Mouse (Mus musculus): Measurements from ENCODE around the gene Olfr666. TPM values are rescaled to one million over a fixed set of nuclear protein-coding genes. Genes with fewer than 3 reads are reported as not detected.
"Not testable (repeated sequence)": the region's sequence is repeated elsewhere in the genome, so short reads cannot be mapped to it uniquely, and the experiment has no call there.

The Olfr666 gene
- total RNA-seq (2021): not detected

DNA sequence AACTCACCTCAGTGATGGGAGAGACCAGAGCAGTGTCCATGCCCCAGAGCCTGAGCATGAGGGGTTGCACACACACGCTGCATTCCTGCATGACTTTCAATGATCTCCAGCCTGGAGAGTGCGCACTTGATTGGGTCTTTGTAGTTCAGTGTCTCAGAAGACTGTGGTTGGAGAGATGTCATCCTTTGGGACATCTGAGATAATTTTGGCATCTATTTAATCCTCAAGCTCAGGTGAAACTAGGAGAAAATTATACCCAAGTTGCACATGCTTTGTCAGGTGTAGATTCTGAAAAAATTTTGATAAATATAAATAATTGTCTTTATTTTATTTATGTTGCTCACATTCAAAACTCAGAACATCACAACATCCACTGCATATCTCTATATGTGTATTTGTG is at the start of gene Olfr666:
Gene Olfr666 (minus strand): TSS at position 101 of the 400 bp plus-strand sequence.
- DNase-seq (ENCODE audit: low spot score in 2 of 2): no peak
- intact Hi-C loops (cut with DNase I): no loop called here

DNA sequence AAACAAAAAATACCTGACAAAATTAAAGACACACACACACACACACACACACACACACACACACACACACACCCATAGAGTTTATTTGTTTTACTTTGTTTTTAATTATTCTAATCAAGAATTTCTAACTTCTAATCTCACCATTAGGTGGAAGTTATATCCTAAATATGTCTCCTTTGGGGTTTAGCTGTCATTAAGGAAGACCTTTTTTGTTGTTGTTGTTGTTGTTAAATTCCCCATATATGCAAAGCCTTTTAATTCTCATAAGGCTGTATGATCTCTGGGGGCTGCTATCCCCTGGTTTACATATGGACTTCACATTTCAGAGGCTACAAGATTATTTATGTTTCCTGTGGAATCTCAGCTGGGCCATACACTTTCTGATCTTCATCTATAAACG is 38.2 kb upstream of the Olfr666 start, which contains the start of gene Olfr669:
Gene Olfr669 (plus strand): TSS at position 301 of the 400 bp plus-strand sequence.
- intact Hi-C loops (cut with DNase I): no loop called here

DNA sequence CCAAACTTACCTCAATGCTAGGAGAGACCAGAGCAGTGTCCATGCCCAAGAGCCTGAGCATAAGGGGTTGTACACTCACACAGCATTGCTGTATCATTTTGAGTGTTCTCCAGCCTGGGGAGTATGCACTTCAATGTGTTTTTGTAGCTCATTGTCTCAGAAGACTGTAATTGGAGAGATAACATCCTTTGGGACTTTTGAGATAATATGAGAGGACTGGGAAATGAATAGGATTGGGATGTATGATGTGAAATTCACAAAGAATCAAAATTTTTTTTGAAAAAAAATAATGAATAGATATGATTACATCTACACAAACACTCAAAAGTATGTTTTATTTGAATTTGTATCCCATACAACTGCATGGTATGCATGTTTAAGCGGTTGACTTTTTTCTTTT is 32.2 kb upstream of the Olfr666 start, which contains the start of gene Olfr668:
Gene Olfr668 (minus strand): TSS at position 101 of the 400 bp plus-strand sequence.
- no peak for DNase-seq (ENCODE audit: low spot score in 2 of 2)
- intact Hi-C loops (cut with DNase I): no loop called here

More for the DNA sequence above, 38.2 kb upstream of the Olfr666 start, which contains the start of gene Olfr669:
- no peak for DNase-seq (ENCODE audit: low spot score in 2 of 2)

DNA sequence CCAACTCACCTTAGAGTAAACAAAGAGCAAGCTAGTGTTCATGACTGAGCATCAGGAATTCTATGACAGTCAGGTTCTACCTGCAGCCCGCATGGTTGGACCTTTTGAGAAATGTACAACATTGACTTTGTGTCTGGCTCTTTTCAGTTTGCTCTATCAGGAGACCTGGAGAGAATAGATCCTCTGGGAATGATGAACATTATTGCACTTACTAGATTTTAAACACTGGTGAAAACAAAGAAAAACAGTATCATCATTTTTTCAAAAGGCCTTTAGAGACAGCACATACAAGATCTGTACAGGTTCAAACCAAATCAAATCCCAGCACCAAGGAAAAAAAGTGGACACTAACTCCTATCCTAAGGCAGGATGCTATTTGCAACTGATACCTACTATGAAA is 25.6 kb upstream of the Olfr666 start, which contains the start of gene Olfr667:
Gene Olfr667 (minus strand): TSS at position 101 of the 400 bp plus-strand sequence.
- no peak for DNase-seq (ENCODE audit: low spot score in 2 of 2)
- intact Hi-C loops (cut with DNase I): no loop called here

DNA sequence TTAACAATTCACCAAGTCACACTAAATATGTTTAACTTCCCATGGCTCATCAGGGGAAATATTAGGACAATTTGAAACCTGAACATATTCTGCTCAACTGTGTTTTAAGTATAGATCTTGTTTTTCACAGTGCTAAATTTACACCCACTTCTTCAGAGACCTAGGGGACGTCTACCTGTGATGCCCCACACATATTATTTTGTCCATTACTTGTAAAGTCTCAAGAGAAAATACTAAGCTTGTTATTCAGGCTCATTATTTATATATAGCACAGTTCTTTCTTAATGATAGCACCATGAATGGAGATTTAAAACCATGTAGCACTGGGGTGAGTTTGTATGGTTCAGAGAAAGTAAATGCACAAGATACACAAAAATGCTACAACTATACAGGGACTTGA is 18.0 kb downstream of the Olfr666 start, which contains the start of gene Olfr665:
Gene Olfr665 (plus strand): TSS at position 301 of the 400 bp plus-strand sequence.
- no peak for DNase-seq (ENCODE audit: low spot score in 2 of 2)

DNA sequence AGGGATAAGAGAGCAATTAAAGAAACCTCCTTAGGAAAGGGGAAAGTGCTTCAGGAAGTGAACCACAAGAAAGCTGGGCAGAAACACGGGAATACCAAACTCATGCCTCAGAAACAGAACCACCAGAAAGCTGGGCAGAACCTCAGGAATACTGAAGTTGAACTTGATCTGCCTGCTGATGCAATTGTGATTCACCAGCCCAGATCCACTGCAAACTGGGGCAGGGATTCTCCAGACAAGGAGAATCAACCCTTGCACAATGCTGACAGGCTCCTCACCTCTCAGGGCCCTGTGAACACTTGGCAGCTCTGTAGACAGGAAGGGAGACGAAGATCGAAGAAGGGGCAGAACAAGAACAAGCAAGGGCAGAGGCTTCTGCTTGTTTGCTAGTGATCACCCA is 34.4 kb downstream of the Olfr666 start:
- intact Hi-C loops (cut with DNase I): no loop called here
- no peak for DNase-seq (ENCODE audit: low spot score in 2 of 2)

More for the DNA sequence above, 18.0 kb downstream of the Olfr666 start, which contains the start of gene Olfr665:
- intact Hi-C loops (cut with DNase I): no loop called here

DNA sequence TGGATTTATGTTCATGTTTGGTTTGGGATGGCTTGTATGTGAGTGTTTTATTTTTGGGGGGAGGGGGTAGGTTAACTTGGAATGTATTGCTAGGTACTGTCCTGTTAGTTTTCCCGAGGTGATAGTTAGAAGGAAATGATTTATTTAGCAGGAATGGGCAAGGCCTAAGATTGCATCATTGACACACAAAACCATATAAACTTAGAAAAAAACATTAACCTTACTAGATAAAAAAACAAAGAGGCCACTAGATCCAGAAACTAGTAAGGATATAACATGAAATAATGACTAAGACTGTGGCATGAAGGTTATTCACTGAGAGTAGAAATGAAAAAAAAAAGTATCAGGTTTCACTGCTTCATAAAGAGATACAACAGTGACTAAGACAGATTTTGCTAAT is 38.1 kb downstream of the Olfr666 start:
- intact Hi-C loops (cut with DNase I): no loop called here
- no peak for DNase-seq (ENCODE audit: low spot score in 2 of 2)

DNA sequence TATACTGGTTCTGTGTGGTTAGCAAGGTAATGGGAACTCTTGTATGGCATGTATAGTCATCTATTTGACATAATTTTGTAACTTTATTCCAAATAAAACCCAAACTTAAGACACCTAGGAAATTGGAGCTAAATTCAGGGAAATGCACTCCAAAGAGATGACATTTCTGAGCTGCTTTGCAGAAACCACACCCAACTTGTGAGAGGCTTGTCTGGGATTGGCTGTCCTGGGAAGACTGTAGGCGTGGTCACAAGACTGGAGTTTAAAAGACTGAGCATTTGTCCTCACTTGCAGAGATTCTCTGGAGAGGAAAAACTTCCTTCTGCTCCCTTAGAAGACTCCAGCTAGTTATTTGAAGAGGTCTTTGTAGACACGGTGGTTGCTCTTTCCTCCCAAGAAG is 39.0 kb downstream of the Olfr666 start, which contains the start of gene Usp17la:
Gene Usp17la (plus strand): TSS at position 301 of the 400 bp plus-strand sequence.
- DNase-seq (ENCODE audit: low spot score in 2 of 2); intact Hi-C loops (cut with DNase I): not testable (repeated sequence)

DNA sequence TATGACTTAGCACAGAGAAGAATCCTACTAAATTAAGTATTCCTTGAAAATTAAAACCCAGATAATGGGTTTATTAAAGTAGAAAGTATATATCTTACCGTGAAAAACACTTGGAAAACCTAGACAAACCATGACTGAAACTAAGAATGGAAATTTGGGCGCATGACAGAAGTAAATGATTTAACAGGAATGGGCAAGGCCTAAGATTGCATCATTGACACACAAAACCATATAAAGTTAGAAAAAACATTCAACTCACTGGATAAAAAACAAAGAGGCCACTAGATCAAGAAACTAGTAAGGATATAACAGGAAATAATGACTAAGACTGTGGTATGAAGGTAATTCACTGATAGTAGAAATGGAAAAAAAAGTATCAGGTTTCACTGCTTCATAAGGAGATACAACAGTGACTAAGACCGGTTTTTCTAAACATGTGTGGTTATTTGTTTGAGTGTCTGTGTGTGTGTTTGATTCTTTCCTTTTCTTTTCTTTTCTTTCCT is 40.5 kb downstream of the Olfr666 start:
- DNase-seq (ENCODE audit: low spot score in 2 of 2): no peak
- intact Hi-C loops (cut with DNase I): no loop called here

DNA sequence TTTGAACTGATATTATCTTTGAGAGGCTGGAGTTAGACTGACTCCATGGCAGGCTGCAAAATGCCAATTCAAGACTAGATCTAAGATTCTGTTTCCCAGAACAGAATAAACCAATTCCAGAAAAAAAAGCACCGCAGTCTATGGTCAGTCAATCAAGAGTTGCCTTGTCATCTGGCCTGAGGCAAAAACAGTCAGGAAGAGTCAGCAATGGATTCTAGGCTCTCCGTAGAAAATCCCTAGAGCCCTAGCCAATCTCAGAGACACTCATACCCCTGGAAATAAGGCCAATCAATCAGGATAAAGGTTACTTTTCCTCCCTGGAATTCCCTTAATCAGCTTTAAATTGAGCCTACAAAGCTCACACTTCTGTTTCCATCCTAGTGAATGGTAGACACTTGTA is 44.2 kb downstream of the Olfr666 start:
- intact Hi-C loops (cut with DNase I): not testable (repeated sequence)

DNA sequence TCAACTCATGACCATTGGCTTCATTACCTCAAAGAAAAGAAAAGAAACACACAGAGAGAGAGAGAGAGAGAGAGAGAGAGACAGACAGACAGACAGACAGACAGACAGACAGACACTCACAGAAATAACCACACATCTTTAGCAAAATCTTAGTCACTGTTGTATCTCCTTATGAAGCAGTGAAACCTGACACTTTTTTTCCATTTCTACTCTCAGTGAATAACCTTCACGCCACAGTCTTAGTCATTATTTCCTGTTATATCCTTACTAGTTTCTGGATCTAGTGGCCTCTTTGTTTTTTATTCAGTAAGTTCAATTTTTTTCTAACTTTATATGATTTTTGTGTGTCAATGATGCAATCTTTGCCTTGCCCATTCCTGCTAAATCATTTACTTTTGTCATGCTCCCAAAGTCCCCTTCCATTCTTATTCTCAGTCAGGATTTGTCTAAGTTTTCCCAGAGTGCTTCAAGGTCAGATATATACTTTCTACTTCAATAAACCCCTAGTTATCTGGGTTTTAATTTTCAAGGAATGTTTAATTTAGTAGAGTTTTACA is 51.9 kb downstream of the Olfr666 start:
- intact Hi-C loops (cut with DNase I): no loop called here
- no peak for DNase-seq (ENCODE audit: low spot score in 2 of 2)

More for the DNA sequence above, 44.2 kb downstream of the Olfr666 start:
- not testable (repeated sequence) for DNase-seq (ENCODE audit: low spot score in 2 of 2)

DNA sequence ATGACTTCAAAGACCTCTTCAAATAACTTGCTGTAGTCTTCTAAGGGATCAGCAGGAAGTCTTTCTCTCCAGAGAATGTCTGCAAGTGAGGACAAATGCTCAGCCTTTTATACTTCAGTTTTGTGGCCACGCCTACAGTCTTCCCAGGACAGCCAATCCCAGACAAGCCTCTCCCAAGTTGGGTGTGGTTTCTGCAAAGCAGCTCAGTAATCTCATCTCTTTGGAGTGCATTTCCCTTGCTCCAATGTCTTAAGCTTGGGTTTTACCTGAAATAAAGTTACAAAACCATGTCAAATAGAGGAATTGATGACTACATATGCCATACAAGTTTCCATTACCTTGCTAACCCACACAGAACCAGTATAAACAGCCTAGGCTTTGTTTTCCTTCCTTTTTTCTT is 53.2 kb downstream of the Olfr666 start, which contains the start of gene Usp17lb:
Gene Usp17lb (minus strand): TSS at position 101 of the 400 bp plus-strand sequence.
- DNase-seq (ENCODE audit: low spot score in 2 of 2): no peak
- intact Hi-C loops (cut with DNase I): no loop called here

Other genes starting within 250 kb of the Olfr666 start
- not detected for gene Olfr658, start 248.6 kb downstream of the Olfr666 start, total RNA-seq (2021)
- not detected for gene Olfr659, start 229.2 kb downstream of the Olfr666 start, total RNA-seq (2021)
- gene Olfr661, start 209.5 kb downstream of the Olfr666 start, total RNA-seq (2021): not detected
- not detected for gene Usp17le, start 118.5 kb downstream of the Olfr666 start, total RNA-seq (2021)
- not detected for gene Usp17lb, start 53.3 kb downstream of the Olfr666 start, total RNA-seq (2021)
- gene Usp17la, start 38.9 kb downstream of the Olfr666 start, total RNA-seq (2021): not detected
- not detected for gene Olfr665, start 17.9 kb downstream of the Olfr666 start, total RNA-seq (2021)
- gene Olfr667, start 25.5 kb upstream of the Olfr666 start, total RNA-seq (2021): not detected
- not detected for gene Olfr668, start 32.1 kb upstream of the Olfr666 start, total RNA-seq (2021)
- not detected for gene Olfr669, start 38.3 kb upstream of the Olfr666 start, total RNA-seq (2021)
- gene Olfr670, start 66.7 kb upstream of the Olfr666 start, total RNA-seq (2021): not detected
- gene Olfr671, start 83.2 kb upstream of the Olfr666 start, total RNA-seq (2021): not detected
- not detected for gene Olfr672, start 106.1 kb upstream of the Olfr666 start, total RNA-seq (2021)
- not detected for gene Olfr675, start 132.5 kb upstream of the Olfr666 start, total RNA-seq (2021)
- not detected for gene Olfr676, start 136.7 kb upstream of the Olfr666 start, total RNA-seq (2021)
- not detected for gene Olfr677, start 155.4 kb upstream of the Olfr666 start, total RNA-seq (2021)
- gene Olfr678, start 168.5 kb upstream of the Olfr666 start, total RNA-seq (2021): not detected
- not detected for gene Olfr679, start 185.3 kb upstream of the Olfr666 start, total RNA-seq (2021)
- gene Olfr680-ps1, start 196.9 kb upstream of the Olfr666 start, total RNA-seq (2021): not detected
- gene Olfr681, start 220.9 kb upstream of the Olfr666 start, total RNA-seq (2021): not detected